Mouse (Mus musculus) gastrocnemius, postnatal 14 days (tissue): Measurements from ENCODE around the gene Slc25a30. TPM values are rescaled to one million over a fixed set of nuclear protein-coding genes. Genes with fewer than 3 reads are reported as not detected.

Experiments used
- DNase-seq: peaks from one replicate; pipeline ENCODE4 v3.0.0; 2021; ENCODE audit warnings: mixed read lengths
- intact Hi-C: fragments of 180-260 bp; cut with DNase I; formaldehyde crosslinking; loops from one replicate; pipeline ENCODE4 v1.15.1; 2025; ENCODE audit warnings: low total_unique reads
- total RNA-seq, 2 experiments: library from RNA; stranded (reverse); gene quantifications; 2 replicates each; pipeline ENCODE4 v1.2.3; 2021

The Slc25a30 gene
- total RNA-seq, 2 experiments from 2014 or later: 7.8 to 9.6 TPM

- DNase-seq: peak; percentile 98
- intact Hi-C loops: no loop called here
Observed at GRCm38 (mm10) chr14:75753991-75754817, 32.6 kb downstream of the Slc25a30 start, which contains the start of gene Cog3. Gene Cog3 (minus strand): TSS chr14:75754517.

- intact Hi-C loops: no loop called here
- DNase-seq: no peak
Observed at GRCm38 (mm10) chr14:75753206-75753605, 33.6 kb downstream of the Slc25a30 start.

- intact Hi-C loops: no loop called here
- DNase-seq: no peak
Observed at GRCm38 (mm10) chr14:75751040-75751439, 35.8 kb downstream of the Slc25a30 start.

GRCm38 (mm10) chr14:75749123-75749522 is 37.7 kb downstream of the Slc25a30 start:
- DNase-seq: no peak
- intact Hi-C loops: no loop called here

GRCm38 (mm10) chr14:75747960-75748359 is 38.9 kb downstream of the Slc25a30 start:
- intact Hi-C loops: no loop called here
- DNase-seq: no peak

DNA sequence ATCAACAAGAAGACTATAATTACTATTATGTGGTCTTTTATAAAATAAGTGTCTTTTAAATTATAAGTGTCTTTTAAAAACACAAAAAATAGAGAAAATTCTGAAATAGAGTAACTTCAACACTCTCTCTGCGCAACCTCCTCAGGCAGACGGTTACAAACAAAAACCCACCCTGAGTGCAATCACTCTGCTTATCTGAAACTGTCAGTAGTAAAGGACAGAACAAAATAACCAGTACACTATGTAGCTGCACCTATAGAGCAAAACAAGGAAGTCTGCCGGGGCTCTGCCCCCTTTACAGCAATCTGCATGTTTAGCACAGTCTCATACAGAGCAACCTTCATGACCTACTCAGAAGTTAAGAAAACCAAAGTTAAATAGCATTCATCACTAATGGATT is 44.9 kb downstream of the Slc25a30 start:
- DNase-seq: no peak
- intact Hi-C loops: no loop called here

DNA sequence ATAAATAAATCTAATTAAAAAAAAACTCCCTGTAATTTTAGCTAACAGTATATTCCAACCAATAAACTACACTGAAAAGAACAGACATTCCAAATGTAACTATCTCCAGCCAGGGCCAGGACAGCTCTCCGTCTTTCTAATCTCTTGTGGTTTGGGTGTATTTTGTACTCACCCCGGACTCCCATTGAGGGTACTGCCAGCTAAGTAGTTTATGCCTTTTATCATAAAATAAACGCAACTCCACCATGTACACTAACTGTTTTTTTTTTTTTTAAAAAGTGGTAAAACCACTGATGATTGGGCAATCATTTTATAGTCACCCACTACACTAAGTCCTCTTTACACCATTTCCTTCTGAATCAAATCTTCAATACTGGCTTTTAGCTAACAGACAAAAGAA is 51.2 kb downstream of the Slc25a30 start:
- DNase-seq: no peak

DNA sequence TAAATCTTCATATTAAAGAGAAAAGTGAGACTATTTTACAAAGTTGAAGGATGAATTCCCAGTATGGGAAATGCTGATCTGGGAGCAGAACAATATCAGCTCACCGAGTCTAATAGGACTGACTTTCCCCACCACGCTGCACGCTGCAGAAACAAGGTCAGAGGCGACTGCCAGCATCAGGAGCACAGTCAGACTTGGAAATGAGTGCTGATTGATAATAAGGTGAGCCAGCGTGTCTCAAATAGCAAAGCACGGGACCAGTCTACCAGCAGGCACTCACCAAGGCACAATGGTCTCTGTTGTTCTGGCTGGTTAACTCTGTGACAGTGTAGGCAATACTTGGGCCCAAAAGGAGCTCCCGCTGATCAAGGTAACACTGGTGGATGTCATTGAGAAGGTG is 54.2 kb downstream of the Slc25a30 start:
- intact Hi-C loops: no loop called here

More for the DNA sequence above, 51.2 kb downstream of the Slc25a30 start:
- intact Hi-C loops: no loop called here

DNA sequence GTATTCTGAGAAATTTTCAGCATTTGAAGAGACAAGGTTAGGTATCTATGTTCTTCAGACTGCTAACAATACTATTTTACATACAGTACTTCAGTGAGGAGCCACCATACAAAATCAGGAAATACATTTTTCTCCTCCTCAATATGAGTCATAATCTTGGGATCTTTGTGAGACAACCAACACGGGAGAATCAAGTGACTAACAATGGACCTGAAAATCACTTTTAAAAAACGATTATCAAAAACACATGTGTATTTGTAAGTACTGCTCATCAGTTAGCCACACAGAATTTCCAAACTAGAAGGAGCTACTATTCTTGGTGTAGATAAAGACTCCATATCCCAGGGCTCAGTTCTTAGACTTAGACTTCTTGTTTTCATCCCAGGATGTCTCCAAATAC is 55.5 kb downstream of the Slc25a30 start:
- no peak for DNase-seq
- intact Hi-C loops: no loop called here

More for the DNA sequence above, 54.2 kb downstream of the Slc25a30 start:
- DNase-seq: no peak

GRCm38 (mm10) chr14:75728111-75728510 is 58.7 kb downstream of the Slc25a30 start:
- no peak for DNase-seq
- intact Hi-C loops: no loop called here

DNA sequence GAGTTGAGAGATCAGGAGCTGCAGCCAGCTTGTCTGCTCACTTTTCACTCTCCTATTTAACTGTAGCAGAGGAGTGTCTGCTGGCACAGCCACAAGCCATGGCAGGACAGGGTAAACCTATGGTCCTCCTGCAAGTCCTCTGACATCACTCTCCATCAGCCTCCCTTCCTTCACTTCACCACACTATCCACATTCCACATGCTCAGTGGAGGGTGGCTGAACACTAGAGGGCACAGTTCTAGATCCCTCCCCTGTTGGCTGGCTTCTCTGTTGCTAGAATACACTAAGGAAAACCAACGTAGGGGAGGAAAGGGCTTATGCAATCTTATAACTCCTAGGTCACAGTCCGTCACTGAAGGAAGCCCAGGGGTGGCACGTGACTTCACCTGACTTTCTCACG is 59.8 kb downstream of the Slc25a30 start:
- DNase-seq: no peak
- intact Hi-C loops: no loop called here

DNA sequence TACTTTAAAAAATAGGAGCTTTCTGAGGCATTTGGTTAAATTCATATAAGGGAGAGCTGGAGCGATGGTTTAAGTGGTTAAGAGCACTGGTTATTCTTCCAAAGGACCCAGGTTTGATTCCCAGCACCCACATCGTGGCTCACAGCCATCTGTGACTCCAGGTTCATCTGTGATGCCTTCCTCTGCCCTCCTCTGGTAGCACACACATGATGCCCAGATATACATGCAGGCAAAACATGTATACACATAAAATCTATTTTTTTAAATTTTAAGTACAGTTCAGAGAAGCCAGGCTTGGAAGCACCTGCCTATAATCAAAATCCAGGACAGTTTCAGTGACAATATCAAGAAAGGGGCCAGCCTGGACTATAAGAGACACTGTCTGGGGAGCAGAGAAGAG is 64.0 kb downstream of the Slc25a30 start:
- intact Hi-C loops: no loop called here
- no peak for DNase-seq

GRCm38 (mm10) chr14:75721977-75722563 is 64.8 kb downstream of the Slc25a30 start:
- intact Hi-C loops: no loop called here
- DNase-seq: peak; percentile 26

DNA sequence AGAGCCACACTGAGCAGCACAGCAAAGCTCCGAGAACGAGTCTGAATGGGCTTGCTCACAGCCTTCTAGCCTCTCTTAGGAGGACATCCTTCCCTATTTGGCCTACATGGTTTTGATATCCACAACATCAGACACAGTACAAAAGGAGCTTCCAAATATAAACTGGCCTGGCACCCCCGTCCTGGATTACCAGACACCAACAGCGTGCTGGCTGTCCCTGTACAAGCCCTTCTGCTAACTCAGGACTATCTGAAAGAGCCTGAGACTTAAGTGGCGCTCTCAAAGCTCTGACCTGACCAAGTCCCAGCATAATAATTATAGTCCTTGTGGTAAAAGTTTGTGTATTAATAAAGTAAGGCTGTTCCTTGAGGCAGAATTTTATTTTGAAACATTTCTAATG is 66.7 kb downstream of the Slc25a30 start:
- intact Hi-C loops: no loop called here

DNA sequence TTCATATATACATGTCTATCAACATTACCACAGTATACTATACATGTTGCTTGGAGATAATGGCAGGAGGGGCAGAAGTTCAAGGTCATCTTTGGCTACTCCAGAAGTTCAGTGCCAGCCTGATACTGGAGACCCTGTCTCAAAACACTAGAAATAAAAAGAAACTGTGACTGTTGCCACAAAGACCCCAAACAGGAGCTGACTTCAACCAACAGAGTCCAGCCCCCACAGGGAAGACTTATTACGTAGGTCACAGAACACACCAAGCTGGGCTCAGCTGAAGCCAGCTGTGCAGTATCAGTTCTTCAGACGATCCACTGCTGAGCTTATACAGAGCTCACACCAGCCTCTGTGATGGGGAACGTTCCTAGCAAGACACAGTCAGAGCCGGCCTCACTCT is 70.4 kb downstream of the Slc25a30 start:
- no peak for DNase-seq
- intact Hi-C loops: no loop called here

More for the DNA sequence above, 66.7 kb downstream of the Slc25a30 start:
- DNase-seq: no peak

DNA sequence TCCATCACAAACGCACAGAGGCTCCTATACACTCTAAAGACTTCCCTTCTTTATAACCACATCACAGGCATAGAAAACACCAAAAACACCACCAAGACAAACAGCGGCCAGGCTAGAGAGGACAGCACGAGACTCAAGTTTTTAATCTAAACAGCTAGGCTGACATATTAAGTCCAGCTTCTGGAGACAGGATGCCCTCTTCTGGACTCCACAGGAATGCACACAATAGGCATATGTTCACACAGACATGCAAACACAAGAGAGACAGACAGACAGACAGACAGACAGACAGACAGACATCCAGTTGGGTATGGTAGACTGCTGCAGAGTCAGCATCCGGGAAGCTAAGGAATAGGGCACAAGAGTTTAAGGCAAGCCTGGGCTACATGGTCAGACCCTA is 73.2 kb downstream of the Slc25a30 start:
- intact Hi-C loops: no loop called here

DNA sequence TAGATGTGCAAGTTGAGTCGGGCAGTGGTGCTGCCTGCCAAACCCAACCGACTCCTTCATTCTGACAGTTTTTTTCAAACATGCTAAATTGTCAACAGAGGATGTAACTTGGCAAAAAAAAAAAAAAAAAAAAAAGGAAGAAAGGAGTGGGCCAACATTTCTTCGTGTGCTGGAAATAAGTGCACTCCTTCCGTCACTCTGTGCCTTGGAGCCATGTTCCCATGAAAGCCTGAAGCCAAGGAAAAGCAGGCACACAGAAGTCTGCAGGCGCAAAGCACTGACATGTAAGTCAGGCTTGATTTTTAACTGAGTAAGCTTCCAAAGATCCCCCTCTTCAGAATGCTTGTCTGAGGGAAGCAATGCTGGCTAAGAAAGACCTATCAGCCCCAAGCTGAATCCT is 74.2 kb downstream of the Slc25a30 start:
- DNase-seq: no peak
- intact Hi-C loops: no loop called here

More for the DNA sequence above, 73.2 kb downstream of the Slc25a30 start:
- DNase-seq: no peak

GRCm38 (mm10) chr14:75711731-75712130 is 75.1 kb downstream of the Slc25a30 start:
- DNase-seq: no peak
- intact Hi-C loops: no loop called here
